Mouse (Mus musculus): Measurements from ENCODE around the gene Olfr559. TPM values are rescaled to one million over a fixed set of nuclear protein-coding genes. Genes with fewer than 3 reads are reported as not detected.

Olfr559 gene
- polyA plus RNA-seq, 1 experiment from 2014 or later, result not detected

DNA sequence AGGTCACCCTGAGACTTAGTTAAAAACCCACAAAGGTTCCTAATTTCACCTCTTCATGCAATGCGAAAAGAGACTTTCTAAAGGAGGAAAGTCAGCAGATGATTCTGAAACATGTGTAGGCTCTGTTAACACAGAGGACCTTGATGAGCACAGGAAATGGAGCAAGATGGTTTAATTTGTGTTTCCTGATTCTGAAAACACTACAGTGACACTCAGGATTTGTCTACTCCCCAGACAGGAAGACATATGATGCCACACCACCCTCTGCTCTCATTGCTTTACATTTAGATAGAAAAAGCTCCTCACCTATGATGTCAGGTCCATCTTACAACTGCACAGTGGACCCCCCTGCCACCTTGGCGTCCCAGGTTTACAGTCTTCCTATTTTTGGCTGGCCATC is 51.1 kb downstream of the Olfr559 start:
- Histone ChIP-seq H3K27me3 (no peaks in the 10 kb centered on the region), H3K27ac (no peak overlapping the region), H3K36me3 (peaks cover 10% of the 10 kb centered on the region), H3K4me3 (no peak overlapping the region), H3K4me2 (no peak overlapping the region), H3K9ac (no peak overlapping the region), H3K4me1 (no peaks in the 10 kb centered on the region), H3K9me3 (no peaks in the 10 kb centered on the region)
- ATAC-seq (ENCODE audit: insufficient number of reproducible peaks, low FRiP score, low TSS enrichment, low read depth), result no peak
- WGBS, result 82% methylated on average over 2 of the region's 2 CpGs

Other genes starting within 250 kb of the Olfr559 start
- 0.24 TPM in 1 of 2 replicates, not detected in the other for gene Olfr543, start 245.8 kb downstream of the Olfr559 start, polyA plus RNA-seq (2015; fragmentation: Nextera tagmentation; extraction: Ambion mirVana)
- 0.09 TPM in 2 replicates for gene Olfr544, start 239.2 kb downstream of the Olfr559 start, polyA plus RNA-seq (2015; fragmentation: Nextera tagmentation; extraction: Ambion mirVana)
- gene Olfr545, start 227.9 kb downstream of the Olfr559 start, polyA plus RNA-seq (2015; fragmentation: Nextera tagmentation; extraction: Ambion mirVana), result 0.06 and 0.10 TPM in 2 replicates
- not detected in 2 replicates for gene Olfr547, start 192.7 kb downstream of the Olfr559 start, polyA plus RNA-seq (2015; fragmentation: Nextera tagmentation; extraction: Ambion mirVana)
- not detected in 2 replicates for gene Olfr548-ps1, start 186.6 kb downstream of the Olfr559 start, polyA plus RNA-seq (2015; fragmentation: Nextera tagmentation; extraction: Ambion mirVana)
- not detected in 2 replicates for gene Olfr549, start 177.6 kb downstream of the Olfr559 start, polyA plus RNA-seq (2015; fragmentation: Nextera tagmentation; extraction: Ambion mirVana)
- gene Trim21, start 162.0 kb downstream of the Olfr559 start, polyA plus RNA-seq (2015; fragmentation: Nextera tagmentation; extraction: Ambion mirVana), result 0.49 and 0.97 TPM in 2 replicates
- gene Olfr550, start 156.0 kb downstream of the Olfr559 start, polyA plus RNA-seq (2015; fragmentation: Nextera tagmentation; extraction: Ambion mirVana), result 0.05 TPM in 1 of 2 replicates, not detected in the other
- not detected in 2 replicates for gene Olfr551, start 135.6 kb downstream of the Olfr559 start, polyA plus RNA-seq (2015; fragmentation: Nextera tagmentation; extraction: Ambion mirVana)
- not detected in 2 replicates for gene Olfr552, start 129.7 kb downstream of the Olfr559 start, polyA plus RNA-seq (2015; fragmentation: Nextera tagmentation; extraction: Ambion mirVana)
- not detected in 2 replicates for gene Olfr553, start 109.3 kb downstream of the Olfr559 start, polyA plus RNA-seq (2015; fragmentation: Nextera tagmentation; extraction: Ambion mirVana)
- not detected in 2 replicates for gene Olfr554, start 89.1 kb downstream of the Olfr559 start, polyA plus RNA-seq (2015; fragmentation: Nextera tagmentation; extraction: Ambion mirVana)
- not detected in 2 replicates for gene Olfr555, start 68.7 kb downstream of the Olfr559 start, polyA plus RNA-seq (2015; fragmentation: Nextera tagmentation; extraction: Ambion mirVana)
- not detected in 2 replicates for gene Olfr556, start 62.6 kb downstream of the Olfr559 start, polyA plus RNA-seq (2015; fragmentation: Nextera tagmentation; extraction: Ambion mirVana)
- 13.6 and 14.3 TPM in 2 replicates for gene Trim68, start 40.2 kb downstream of the Olfr559 start, polyA plus RNA-seq (2015; fragmentation: Nextera tagmentation; extraction: Ambion mirVana)
- not detected in 2 replicates for gene Olfr557, start 31.6 kb downstream of the Olfr559 start, polyA plus RNA-seq (2015; fragmentation: Nextera tagmentation; extraction: Ambion mirVana)
- gene Olfr558, start 25.3 kb downstream of the Olfr559 start, polyA plus RNA-seq (2015; fragmentation: Nextera tagmentation; extraction: Ambion mirVana), result 1.1 and 1.8 TPM in 2 replicates
- gene Olfr33, start 8.4 kb downstream of the Olfr559 start, polyA plus RNA-seq (2015; fragmentation: Nextera tagmentation; extraction: Ambion mirVana), result not detected in 2 replicates
- not detected in 2 replicates for gene Olfr560, start 31.9 kb upstream of the Olfr559 start, polyA plus RNA-seq (2015; fragmentation: Nextera tagmentation; extraction: Ambion mirVana)
- gene Olfr78, start 32.0 kb upstream of the Olfr559 start, polyA plus RNA-seq (2015; fragmentation: Nextera tagmentation; extraction: Ambion mirVana), result 0.22 and 0.34 TPM in 2 replicates
- not detected in 2 replicates for gene Olfr561, start 43.7 kb upstream of the Olfr559 start, polyA plus RNA-seq (2015; fragmentation: Nextera tagmentation; extraction: Ambion mirVana)
- gene Olfr564, start 76.0 kb upstream of the Olfr559 start, polyA plus RNA-seq (2015; fragmentation: Nextera tagmentation; extraction: Ambion mirVana), result not detected in 2 replicates
- not detected in 2 replicates for gene Olfr566, start 131.3 kb upstream of the Olfr559 start, polyA plus RNA-seq (2015; fragmentation: Nextera tagmentation; extraction: Ambion mirVana)
- gene Olfr568, start 149.6 kb upstream of the Olfr559 start, polyA plus RNA-seq (2015; fragmentation: Nextera tagmentation; extraction: Ambion mirVana), result not detected in 2 replicates
- not detected in 2 replicates for gene Olfr569, start 163.4 kb upstream of the Olfr559 start, polyA plus RNA-seq (2015; fragmentation: Nextera tagmentation; extraction: Ambion mirVana)
- not detected in 2 replicates for gene Olfr570, start 167.1 kb upstream of the Olfr559 start, polyA plus RNA-seq (2015; fragmentation: Nextera tagmentation; extraction: Ambion mirVana)
- not detected in 2 replicates for gene Olfr571, start 190.0 kb upstream of the Olfr559 start, polyA plus RNA-seq (2015; fragmentation: Nextera tagmentation; extraction: Ambion mirVana)
- gene Olfr572, start 196.9 kb upstream of the Olfr559 start, polyA plus RNA-seq (2015; fragmentation: Nextera tagmentation; extraction: Ambion mirVana), result not detected in 2 replicates
- not detected in 2 replicates for gene Olfr573-ps1, start 215.1 kb upstream of the Olfr559 start, polyA plus RNA-seq (2015; fragmentation: Nextera tagmentation; extraction: Ambion mirVana)
- gene Olfr574, start 221.0 kb upstream of the Olfr559 start, polyA plus RNA-seq (2015; fragmentation: Nextera tagmentation; extraction: Ambion mirVana), result not detected in 2 replicates
- gene Olfr575, start 231.3 kb upstream of the Olfr559 start, polyA plus RNA-seq (2015; fragmentation: Nextera tagmentation; extraction: Ambion mirVana), result not detected in 2 replicates
- gene Olfr576, start 235.2 kb upstream of the Olfr559 start, polyA plus RNA-seq (2015; fragmentation: Nextera tagmentation; extraction: Ambion mirVana), result not detected in 2 replicates
- gene Olfr577, start 248.5 kb upstream of the Olfr559 start, polyA plus RNA-seq (2015; fragmentation: Nextera tagmentation; extraction: Ambion mirVana), result not detected in 2 replicates